Mouse (Mus musculus): ENCODE measurements around the gene Bpifb5.

DNA sequence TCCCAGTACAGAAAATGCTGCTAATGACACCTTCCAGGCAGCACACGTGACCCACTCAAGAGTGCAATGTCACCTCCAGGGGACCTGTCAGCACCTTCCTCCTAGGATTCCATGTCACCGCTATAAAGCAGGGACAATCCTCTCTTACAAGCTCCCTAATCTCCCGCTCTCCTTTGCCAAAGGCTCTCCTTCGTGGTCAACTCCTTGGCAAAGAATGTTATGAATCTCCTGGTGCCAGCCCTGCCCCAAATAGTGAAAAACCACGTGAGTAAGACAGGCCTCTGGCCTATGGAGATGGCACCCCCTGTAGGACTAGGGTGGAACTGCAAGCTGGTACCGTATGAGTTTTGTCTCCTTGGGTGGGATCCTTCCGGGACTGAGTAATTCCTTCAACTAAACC, 16.6 kb upstream of the Bpifb5 start:
- TF ChIP-seq CTCF (IDR thresholded peaks at IDR 0.05; ENCODE audit: low read depth, low read length): peak; percentile 76
- no peak for TF ChIP-seq POLR2AphosphoS5 (IDR thresholded peaks at IDR 0.05; ENCODE audit: insufficient replicate concordance, low read depth, low read length)
- TF ChIP-seq GATA1 (IDR thresholded peaks at IDR 0.05; ENCODE audit: borderline replicate concordance, low read length): no peak
- TF ChIP-seq TAL1 (conservative IDR thresholded peaks at IDR 0.05; ENCODE audit: low read depth, low read length): no peak
